Mouse (Mus musculus) cortical plate, adult 2 months (tissue): ENCODE results near the gene Gm12184.

Experiments used
- CTCF ChIP-seq: fragments of 200-500 bp; IDR thresholded peaks from 2 replicates; pipeline ENCODE4 v1.5.1; 2011; ENCODE audit warnings: mild to moderate bottlenecking, control low read depth, low read length; ENCODE audit not compliant: insufficient read depth; ENCODE audit errors: extremely low read depth
- POLR2A ChIP-seq: fragments of 200-500 bp; IDR thresholded peaks from 2 replicates; pipeline ENCODE4 v1.6.1; 2011; ENCODE audit warnings: mild to moderate bottlenecking, low read length, control low read depth; ENCODE audit not compliant: insufficient read depth; ENCODE audit errors: extremely low read depth

- TF ChIP-seq CTCF (no peak), POLR2A (no peak)
Observed at GRCm38 (mm10) chr11:48817794-48818193, 8.7 kb downstream of the Gm12184 start.
